Mouse (Mus musculus) midbrain, embryonic 13.5 days (tissue): ENCODE data around the gene Eci1. TPM values are rescaled to one million over a fixed set of nuclear protein-coding genes. Genes with fewer than 3 reads are reported as not detected.
A peak's percentile ranks its signal among the peaks of the same experiment; 100 is the strongest.

Source experiments
- ATAC-seq: fragments of 200-750 bp; cut with Nextera tagmentation; 2 replicates; pipeline ENCODE4 v1.8.0; 2017; ENCODE audit warnings: mild to moderate bottlenecking, moderate TSS enrichment, moderate library complexity
- H3K27ac ChIP-seq: fragments of 300-500 bp; sonication (generic); 2 replicates; pipeline ENCODE4 v1.5.1; 2015; ENCODE audit warnings: inconsistent platforms, mild to moderate bottlenecking, moderate library complexity
- H3K27me3 ChIP-seq: fragments of 300-500 bp; sonication (generic); 2 replicates; pipeline ENCODE4 v1.6.1; 2015; ENCODE audit warnings: mild to moderate bottlenecking, inconsistent platforms
- H3K36me3 ChIP-seq: fragments of 300-500 bp; sonication (generic); 2 replicates; pipeline ENCODE4 v1.6.1; 2015; ENCODE audit warnings: mild to moderate bottlenecking, inconsistent platforms
- H3K4me1 ChIP-seq: fragments of 300-500 bp; sonication (generic); replicated peaks from 2 replicates; pipeline ENCODE4 v1.6.1; 2015; ENCODE audit warnings: inconsistent platforms
- H3K4me2 ChIP-seq: fragments of 300-500 bp; sonication (generic); replicated peaks from 2 replicates; pipeline ENCODE4 v1.6.1; 2015; ENCODE audit warnings: moderate library complexity, mild to moderate bottlenecking, inconsistent platforms
- H3K4me3 ChIP-seq: fragments of 300-500 bp; sonication (generic); replicated peaks from 2 replicates; pipeline ENCODE4 v1.5.1; 2015; ENCODE audit warnings: mild to moderate bottlenecking, inconsistent platforms
- H3K9ac ChIP-seq: fragments of 300-500 bp; sonication (generic); replicated peaks from 2 replicates; pipeline ENCODE4 v1.6.1; 2015; ENCODE audit warnings: mild to moderate bottlenecking, inconsistent platforms
- H3K9me3 ChIP-seq: fragments of 300-500 bp; sonication (generic); 2 replicates; pipeline ENCODE4 v1.6.1; 2016; ENCODE audit warnings: mild to moderate bottlenecking, inconsistent platforms
- WGBS: fragments of 180-500 bp; shearing (Covaris S2); methylation state at CpG from one replicate; pipeline ENCODE4 v1.1.7; 2015; 5-methylcytosine and 5-hydroxymethylcytosine counted together
- polyA plus RNA-seq: library from polyadenylated mRNA; unstranded; fragments of >200 nt; fragmentation: Nextera tagmentation; extraction: Ambion mirVana; gene quantifications from 2 replicates; pipeline ENCODE4 v1.2.1, GENCODE M21; 2015

Gene Eci1
- polyA plus RNA-seq = 45.5 and 45.9 TPM in 2 replicates

DNA sequence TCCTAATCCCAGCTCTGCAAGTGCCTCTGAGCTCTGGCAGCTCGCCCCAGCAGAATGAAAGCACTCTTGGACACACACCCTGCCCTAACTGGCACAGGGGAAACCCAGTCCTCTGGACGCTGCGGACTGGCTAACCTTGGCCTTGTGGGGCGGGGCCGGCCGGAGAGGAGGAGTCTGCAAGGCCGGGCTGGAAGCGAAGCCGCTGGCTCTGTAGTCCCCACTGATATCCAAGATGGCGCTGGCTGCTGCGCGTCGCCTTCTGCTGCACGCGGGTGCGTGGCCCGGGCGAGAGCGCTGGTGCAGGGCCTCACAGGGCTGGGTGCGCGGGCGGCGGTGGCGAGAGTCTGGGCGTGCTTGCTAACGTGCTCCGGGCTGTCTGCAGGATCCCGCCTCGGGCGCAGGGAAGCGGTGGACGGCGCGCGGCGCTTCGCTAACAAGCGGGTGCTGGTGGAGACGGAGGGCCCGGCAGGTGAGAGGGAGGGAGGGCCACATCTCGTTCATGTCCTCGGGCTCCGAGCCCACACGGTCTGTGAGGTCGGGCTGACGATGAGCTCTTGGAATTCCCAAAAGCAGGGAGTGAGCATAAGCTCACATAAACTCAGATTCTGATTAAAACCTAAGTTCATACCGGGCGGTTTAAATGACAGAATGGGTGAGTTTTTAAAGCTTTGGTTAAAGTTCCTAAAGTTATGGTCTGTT, at the start of gene Eci1:
Eci1 (plus strand) TSS at position 171 of the 699 bp plus-strand sequence.
- ATAC-seq = peak; percentile 99
- WGBS = 0% methylated on average over 48 of the region's 48 CpGs
- H3K27me3 ChIP-seq = no peaks in the 10 kb centered on the region
- H3K36me3 ChIP-seq = peaks cover 36% of the 10 kb centered on the region
- H3K4me3 ChIP-seq = peak within 1 kb of the TSS; percentile 66
- H3K27ac ChIP-seq = peak within 1 kb of the TSS; percentile 91
- peak within 1 kb of the TSS; percentile 80 for H3K9ac ChIP-seq
- H3K9me3 ChIP-seq = no peaks in the 10 kb centered on the region
- peak within 1 kb of the TSS; percentile 67 for H3K4me2 ChIP-seq
- H3K4me1 ChIP-seq = peaks cover 21% of the 10 kb centered on the region

DNA sequence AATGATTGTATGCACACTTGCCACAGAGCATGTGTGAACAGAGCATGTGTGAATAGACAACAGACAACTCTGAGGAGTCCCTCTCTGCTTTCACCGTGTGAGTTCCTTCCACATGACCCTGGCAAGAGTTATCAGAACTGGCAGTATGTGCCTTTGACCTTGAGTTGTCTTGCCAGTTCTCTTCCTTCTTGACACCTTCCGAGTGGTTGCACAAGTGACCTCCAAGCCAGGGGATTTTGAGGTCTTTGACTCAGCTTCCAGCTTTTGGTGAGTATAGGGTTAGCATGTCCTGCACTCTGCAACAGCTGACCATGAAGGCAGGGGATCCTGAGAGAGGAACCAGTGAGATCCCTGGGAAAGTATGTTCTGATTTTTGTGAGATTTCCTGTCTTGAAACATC, 47.9 kb upstream of the Eci1 start:
- no peak overlapping the region for H3K4me3 ChIP-seq
- no peak overlapping the region for H3K4me2 ChIP-seq
- no peaks in the 10 kb centered on the region for H3K27me3 ChIP-seq
- no peak overlapping the region for H3K27ac ChIP-seq
- H3K36me3 ChIP-seq = peaks cover 82% of the 10 kb centered on the region
- no peaks in the 10 kb centered on the region for H3K4me1 ChIP-seq
- H3K9me3 ChIP-seq = no peaks in the 10 kb centered on the region
- 96% methylated on average over 2 of the region's 2 CpGs for WGBS
- ATAC-seq = no peak
- no peak overlapping the region for H3K9ac ChIP-seq

DNA sequence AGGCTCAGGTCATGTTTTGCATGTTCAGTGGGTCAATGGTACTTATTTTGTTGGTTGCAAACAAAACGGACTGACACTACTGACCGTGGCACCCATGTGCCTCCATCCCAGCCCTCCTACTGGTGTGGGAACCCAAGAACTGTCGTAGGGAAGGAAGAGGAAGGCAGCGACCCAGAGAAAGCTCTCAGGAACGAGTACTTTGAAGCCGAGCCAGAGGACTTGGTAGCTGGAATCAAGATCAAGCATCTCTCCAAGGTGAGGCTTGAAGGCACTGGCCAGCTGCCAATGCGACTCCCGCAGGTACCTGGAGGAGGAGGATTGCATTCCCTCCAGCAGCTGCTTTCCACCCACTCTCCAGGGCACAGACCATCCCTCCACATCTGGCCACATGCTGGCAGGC, 42.7 kb upstream of the Eci1 start:
- H3K9ac ChIP-seq = no peak overlapping the region
- no peak overlapping the region for H3K4me3 ChIP-seq
- H3K4me2 ChIP-seq = no peak overlapping the region
- H3K9me3 ChIP-seq = no peaks in the 10 kb centered on the region
- no peak for ATAC-seq
- no peaks in the 10 kb centered on the region for H3K4me1 ChIP-seq
- peaks cover 87% of the 10 kb centered on the region for H3K36me3 ChIP-seq
- 89% methylated on average over 8 of the region's 8 CpGs for WGBS
- no peaks in the 10 kb centered on the region for H3K27me3 ChIP-seq
- no peak overlapping the region for H3K27ac ChIP-seq

DNA sequence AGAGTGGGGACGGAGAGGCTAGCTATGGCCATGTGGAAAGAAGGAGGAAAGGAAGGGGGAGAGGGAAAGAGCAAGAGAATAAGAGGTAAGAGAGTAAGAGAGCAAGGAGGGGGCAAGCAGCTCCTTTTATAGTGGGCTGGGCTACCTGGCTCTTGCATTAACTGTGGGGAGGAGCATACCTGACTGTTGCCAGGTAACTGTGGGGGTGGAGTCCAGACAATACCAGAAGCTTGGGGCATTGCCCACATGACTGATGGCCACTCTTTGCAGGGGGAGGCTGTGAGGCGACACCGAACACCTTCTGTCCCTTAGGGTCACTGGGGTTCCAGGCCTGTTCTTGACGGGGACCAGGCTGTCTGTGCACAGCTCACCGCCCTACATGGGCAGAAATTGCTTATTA, 37.7 kb upstream of the Eci1 start:
- Histone ChIP-seq H3K27me3 (no peaks in the 10 kb centered on the region), H3K9me3 (no peaks in the 10 kb centered on the region), H3K27ac (no peak overlapping the region), H3K4me2 (no peak overlapping the region), H3K9ac (no peak overlapping the region), H3K4me3 (no peak overlapping the region), H3K4me1 (no peaks in the 10 kb centered on the region), H3K36me3 (peaks cover 89% of the 10 kb centered on the region)
- ATAC-seq = no peak
- WGBS = 84% methylated on average over 5 of the region's 5 CpGs

DNA sequence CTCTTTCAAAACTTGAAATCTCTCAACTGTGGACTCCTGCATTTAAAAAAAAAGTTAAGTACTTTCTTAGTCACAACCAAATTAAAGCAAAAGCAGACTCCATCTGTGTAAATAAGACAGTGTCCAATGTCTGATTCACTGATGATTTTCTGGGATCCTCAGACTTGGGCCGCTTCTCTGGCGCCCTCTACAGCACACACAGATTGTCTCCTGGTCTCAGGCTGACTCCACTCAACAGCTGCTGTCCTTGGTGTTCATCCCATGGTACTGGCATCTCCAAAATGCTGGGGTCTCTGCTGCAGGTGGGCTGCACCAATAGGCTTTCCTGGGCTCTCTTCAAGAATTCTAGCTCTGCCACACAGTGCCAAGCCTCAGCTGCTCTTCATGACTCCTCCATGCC, 36.6 kb upstream of the Eci1 start:
- Histone ChIP-seq H3K36me3 (peaks cover 79% of the 10 kb centered on the region), H3K4me1 (no peaks in the 10 kb centered on the region)
- 3% methylated on average over 2 of the region's 2 CpGs for WGBS

DNA sequence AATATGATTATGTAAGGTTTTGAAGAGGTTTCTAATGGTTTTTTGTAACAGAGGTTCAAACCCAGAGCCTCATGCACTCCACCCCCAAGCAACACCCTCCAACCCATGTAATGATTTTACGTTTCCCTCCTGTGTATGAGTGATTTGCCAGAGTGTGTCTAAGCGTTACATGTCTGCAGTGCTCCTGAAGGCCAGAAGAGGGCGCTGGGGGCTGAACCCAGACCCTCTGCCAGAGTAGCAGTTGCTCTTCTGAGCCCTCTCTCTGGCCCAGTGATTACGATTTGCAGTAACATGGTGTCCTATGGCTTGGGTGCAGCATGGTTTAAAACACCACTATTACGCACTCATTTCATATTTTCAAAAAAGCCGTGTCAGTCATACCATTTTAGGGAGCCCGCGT, 35.3 kb upstream of the Eci1 start:
- no peaks in the 10 kb centered on the region for H3K27me3 ChIP-seq
- no peaks in the 10 kb centered on the region for H3K9me3 ChIP-seq
- no peak overlapping the region for H3K27ac ChIP-seq
- no peak overlapping the region for H3K4me3 ChIP-seq
- no peak overlapping the region for H3K4me2 ChIP-seq
- H3K9ac ChIP-seq = no peak overlapping the region
- H3K36me3 ChIP-seq = peaks cover 74% of the 10 kb centered on the region
- no peak for ATAC-seq
- 64% methylated on average over 8 of the region's 8 CpGs for WGBS
- H3K4me1 ChIP-seq = no peaks in the 10 kb centered on the region

More for the DNA sequence above, 36.6 kb upstream of the Eci1 start:
- Histone ChIP-seq H3K4me2 (no peak overlapping the region), H3K27ac (no peak overlapping the region), H3K9ac (no peak overlapping the region), H3K4me3 (no peak overlapping the region), H3K9me3 (no peaks in the 10 kb centered on the region), H3K27me3 (no peaks in the 10 kb centered on the region)
- no peak for ATAC-seq

DNA sequence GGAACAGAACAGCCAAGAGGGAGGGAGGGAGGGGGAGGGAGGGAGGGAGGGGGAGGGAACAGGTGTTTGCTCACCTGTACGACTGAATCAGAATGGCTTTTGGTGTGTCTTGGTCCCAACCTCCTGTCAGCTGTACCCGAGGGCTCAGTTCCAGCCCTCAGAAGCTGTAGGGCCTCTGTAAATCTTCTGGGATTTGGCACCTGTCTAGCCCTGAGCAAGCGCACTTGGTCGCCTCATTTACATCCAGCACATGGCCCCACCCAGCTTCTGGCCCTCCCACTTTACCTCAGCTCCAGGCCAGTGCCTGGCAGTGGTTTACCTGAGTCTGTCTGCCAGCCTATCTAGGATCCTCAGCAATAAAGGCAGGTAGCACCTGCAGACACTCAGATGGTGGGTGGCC, 32.9 kb upstream of the Eci1 start:
- no peak for ATAC-seq
- no peaks in the 10 kb centered on the region for H3K27me3 ChIP-seq
- no peak overlapping the region for H3K9ac ChIP-seq
- 40% methylated on average over 4 of the region's 4 CpGs for WGBS
- peaks cover 68% of the 10 kb centered on the region for H3K36me3 ChIP-seq
- H3K4me1 ChIP-seq = no peaks in the 10 kb centered on the region
- H3K9me3 ChIP-seq = no peaks in the 10 kb centered on the region
- no peak overlapping the region for H3K4me2 ChIP-seq
- no peak overlapping the region for H3K4me3 ChIP-seq
- no peak overlapping the region for H3K27ac ChIP-seq

DNA sequence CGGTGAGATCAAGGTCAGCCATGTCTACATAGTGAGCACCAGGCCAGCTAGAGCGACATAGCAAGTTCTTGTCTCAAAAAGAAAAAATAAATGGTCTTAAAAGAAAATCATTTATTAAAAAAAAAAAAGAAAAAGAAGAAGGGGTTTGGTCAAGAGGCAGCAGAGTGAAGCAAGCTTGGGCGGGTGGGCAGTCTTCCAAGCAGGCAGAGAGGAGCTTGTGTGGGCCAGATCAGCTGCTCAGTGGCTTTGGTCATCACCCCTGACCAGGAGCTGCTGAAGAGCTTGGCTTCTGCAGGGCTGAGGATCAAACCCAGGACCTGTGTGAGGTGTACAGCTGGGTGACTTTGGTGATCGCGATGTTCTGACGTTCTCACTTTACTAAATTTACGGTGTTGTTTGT, 32.0 kb upstream of the Eci1 start:
- ATAC-seq = no peak
- Histone ChIP-seq H3K27ac (no peak overlapping the region), H3K4me2 (no peak overlapping the region), H3K4me1 (no peaks in the 10 kb centered on the region), H3K36me3 (peaks cover 70% of the 10 kb centered on the region), H3K9ac (no peak overlapping the region), H3K9me3 (no peaks in the 10 kb centered on the region), H3K27me3 (no peaks in the 10 kb centered on the region), H3K4me3 (no peak overlapping the region)
- 92% methylated on average over 7 of the region's 7 CpGs for WGBS

DNA sequence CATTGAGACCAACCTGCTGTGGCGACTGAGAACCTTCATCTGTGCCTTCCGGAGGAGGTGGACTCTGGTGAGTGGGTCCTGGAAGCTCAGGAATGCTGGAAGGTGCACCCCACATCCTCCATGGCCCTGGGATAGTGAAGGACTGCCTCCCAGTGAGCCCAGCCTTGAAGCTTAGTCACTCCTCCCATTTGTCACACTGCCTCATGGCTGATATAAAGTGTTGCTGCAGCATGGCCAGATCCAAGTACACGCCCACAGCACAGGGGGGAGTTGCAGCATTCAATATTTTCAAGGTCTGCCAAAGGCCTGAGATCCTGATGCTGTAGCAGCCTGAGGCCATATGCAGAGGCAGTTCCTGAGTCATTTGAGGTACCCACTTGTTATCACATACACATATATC, 24.1 kb upstream of the Eci1 start:
- WGBS = 80% methylated on average over 3 of the region's 3 CpGs
- no peak overlapping the region for H3K4me2 ChIP-seq
- H3K9ac ChIP-seq = no peak overlapping the region
- no peaks in the 10 kb centered on the region for H3K9me3 ChIP-seq
- no peaks in the 10 kb centered on the region for H3K27me3 ChIP-seq
- no peak overlapping the region for H3K4me3 ChIP-seq
- ATAC-seq = no peak
- peaks cover 95% of the 10 kb centered on the region for H3K36me3 ChIP-seq
- H3K4me1 ChIP-seq = no peaks in the 10 kb centered on the region
- H3K27ac ChIP-seq = no peak overlapping the region

DNA sequence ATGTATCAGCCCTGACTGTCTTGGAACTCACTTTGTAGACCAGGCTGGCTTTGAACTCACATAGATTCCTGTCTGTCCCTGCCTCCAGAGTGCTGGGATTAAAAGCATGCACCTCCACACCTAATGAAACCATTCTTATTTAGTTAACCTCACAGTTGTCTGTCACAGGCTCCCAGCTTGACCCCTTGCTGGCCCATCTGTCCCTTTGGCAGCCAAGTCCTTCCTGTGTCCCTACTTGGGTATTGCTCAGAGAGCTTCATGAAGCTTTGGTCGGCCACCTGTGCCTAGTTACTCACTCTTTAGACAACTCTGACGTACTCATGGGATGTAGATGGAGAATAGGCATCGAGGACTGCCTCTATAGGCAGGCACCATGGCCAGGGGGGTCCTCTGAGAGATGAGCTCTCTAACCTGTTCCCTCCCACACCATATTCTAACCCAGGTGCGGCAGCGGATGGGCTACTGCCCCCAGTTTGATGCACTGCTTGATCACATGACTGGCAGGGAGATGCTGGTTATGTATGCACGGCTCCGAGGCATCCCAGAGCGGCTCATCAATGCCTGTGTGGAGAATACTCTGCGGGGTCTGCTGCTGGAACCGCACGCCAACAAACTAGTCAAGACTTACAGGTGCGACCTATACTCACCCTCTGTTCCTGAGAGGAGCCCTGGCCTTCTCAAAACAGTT, 19.2 kb upstream of the Eci1 start:
- Histone ChIP-seq H3K27me3 (no peaks in the 10 kb centered on the region), H3K9me3 (no peaks in the 10 kb centered on the region), H3K36me3 (peaks cover 83% of the 10 kb centered on the region), H3K27ac (no peak overlapping the region), H3K4me1 (no peaks in the 10 kb centered on the region), H3K4me3 (no peak overlapping the region), H3K4me2 (no peak overlapping the region), H3K9ac (no peak overlapping the region)
- ATAC-seq = no peak
- 89% methylated on average over 12 of the region's 12 CpGs for WGBS

DNA sequence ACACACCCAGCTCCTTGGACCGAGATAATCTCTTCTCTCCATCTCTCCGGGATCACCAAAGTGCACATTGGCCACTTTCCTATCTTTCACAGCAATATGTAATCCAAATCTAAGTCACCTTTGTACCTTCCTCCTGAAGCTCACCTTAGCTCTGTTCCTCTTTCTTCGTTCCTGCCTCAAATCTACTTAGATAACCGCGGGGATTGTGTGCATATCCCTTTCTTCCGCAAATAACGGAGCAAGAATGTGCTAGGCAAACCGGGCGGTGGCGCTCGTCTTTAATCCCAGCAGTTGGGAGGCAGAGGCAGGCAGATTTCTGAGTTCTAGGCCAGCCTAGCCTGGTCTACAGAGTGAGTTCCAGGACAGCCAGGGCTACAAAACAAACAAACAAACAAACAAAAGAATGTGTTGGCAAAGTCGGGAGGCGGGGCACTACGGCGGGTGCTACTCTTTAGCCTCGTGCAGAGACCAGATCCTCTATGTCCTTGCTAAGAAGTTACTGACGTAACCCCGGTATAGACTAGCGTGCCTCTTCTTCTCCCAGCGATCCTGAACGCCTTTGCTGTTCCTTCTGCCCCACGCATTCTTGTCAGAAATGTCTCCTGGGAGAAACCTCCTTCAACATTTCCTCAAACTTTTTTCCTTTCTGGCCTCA, 12.8 kb upstream of the Eci1 start:
- WGBS = 36% methylated on average over 22 of the region's 22 CpGs
- peak overlapping the region; percentile 58 for H3K27ac ChIP-seq
- H3K9me3 ChIP-seq = no peaks in the 10 kb centered on the region

DNA sequence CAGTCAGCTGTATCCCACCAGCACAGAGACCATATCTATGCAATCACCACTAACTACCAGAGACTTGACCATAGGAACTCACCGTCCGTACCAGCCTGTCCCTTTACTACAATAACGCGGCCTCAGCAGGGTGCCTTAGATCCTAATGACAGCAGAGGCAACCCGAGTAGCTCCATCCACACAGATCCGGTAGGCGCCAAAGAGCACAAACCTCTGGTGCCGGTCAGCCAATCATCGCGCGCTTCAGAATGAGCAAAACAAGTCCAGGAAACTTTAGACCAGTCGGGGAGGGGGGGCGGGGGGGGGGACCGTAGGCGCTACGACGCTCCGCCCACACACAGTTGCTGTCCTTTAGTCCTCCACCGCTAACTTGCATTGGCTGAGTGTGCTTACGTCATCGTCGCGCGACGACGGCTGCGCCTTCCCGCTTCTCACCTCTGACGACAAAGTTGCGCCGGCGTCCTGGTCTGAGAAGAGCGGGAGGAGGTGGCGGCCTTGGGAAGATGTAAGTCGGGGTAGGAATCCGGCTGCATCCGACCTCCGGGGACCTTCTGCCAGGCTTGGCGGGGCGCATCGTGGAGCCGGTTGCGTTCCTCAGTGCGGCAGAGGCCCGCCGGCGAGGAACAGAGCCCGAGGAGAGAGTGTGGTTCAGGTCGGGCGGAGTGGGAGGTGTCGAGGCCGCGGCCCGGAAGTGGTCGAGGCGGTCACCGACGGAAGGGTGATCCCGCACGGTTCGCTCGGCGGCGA, 12.0 kb upstream of the Eci1 start, which contains the start of gene Rnps1:
Rnps1 (plus strand) TSS at position 336 of the 747 bp plus-strand sequence.
- peak within 1 kb of the TSS; percentile 89 for H3K27ac ChIP-seq
- peaks cover 36% of the 10 kb centered on the region for H3K36me3 ChIP-seq
- peak; percentile 96 for ATAC-seq
- under 1% methylated on average over 64 of the region's 64 CpGs for WGBS
- H3K4me1 ChIP-seq = peaks cover 36% of the 10 kb centered on the region
- H3K4me2 ChIP-seq = peak within 1 kb of the TSS; percentile 97
- no peaks in the 10 kb centered on the region for H3K27me3 ChIP-seq
- no peaks in the 10 kb centered on the region for H3K9me3 ChIP-seq
- peak within 1 kb of the TSS; percentile 96 for H3K9ac ChIP-seq
- peak within 1 kb of the TSS; percentile 97 for H3K4me3 ChIP-seq

More for the DNA sequence above, 12.8 kb upstream of the Eci1 start:
- Histone ChIP-seq H3K4me1 (peaks cover 36% of the 10 kb centered on the region), H3K36me3 (peaks cover 36% of the 10 kb centered on the region), H3K4me3 (peak overlapping the region; percentile 97), H3K27me3 (no peaks in the 10 kb centered on the region), H3K4me2 (peak overlapping the region; percentile 97), H3K9ac (peak overlapping the region; percentile 66)
- peak; percentile 59 for ATAC-seq
